Mouse (Mus musculus) limb, embryonic 15.5 days (tissue): ENCODE data around the gene Rab4b. TPM values are rescaled to one million over a fixed set of nuclear protein-coding genes. Genes with fewer than 3 reads are reported as not detected.

Experiments used
- ATAC-seq: fragments of 200-750 bp; cut with Nextera tagmentation; 2 replicates; pipeline ENCODE4 v1.8.0; 2017; ENCODE audit warnings: low read depth, moderate TSS enrichment; ENCODE audit not compliant: insufficient number of reproducible peaks, low FRiP score, low TSS enrichment
- H3K27ac ChIP-seq: fragments of 300-500 bp; sonication (generic); 2 replicates; pipeline ENCODE4 v1.5.1; 2015; ENCODE audit warnings: moderate library complexity, mild to moderate bottlenecking, inconsistent platforms
- H3K27me3 ChIP-seq: fragments of 300-500 bp; sonication (generic); 2 replicates; pipeline ENCODE4 v1.6.1; 2015; ENCODE audit warnings: inconsistent platforms
- H3K36me3 ChIP-seq: fragments of 300-500 bp; sonication (generic); 2 replicates; pipeline ENCODE4 v1.6.1; 2015; ENCODE audit warnings: inconsistent platforms
- H3K4me1 ChIP-seq: fragments of 300-500 bp; sonication (generic); 2 replicates; pipeline ENCODE4 v1.6.1; 2015; ENCODE audit warnings: inconsistent platforms
- H3K4me2 ChIP-seq: fragments of 300-500 bp; sonication (generic); 2 replicates; pipeline ENCODE4 v1.6.1; 2015; ENCODE audit warnings: mild to moderate bottlenecking, inconsistent platforms
- H3K4me3 ChIP-seq: fragments of 300-500 bp; sonication (generic); 2 replicates; pipeline ENCODE4 v1.5.1; 2015; ENCODE audit warnings: mild to moderate bottlenecking, inconsistent platforms
- H3K9ac ChIP-seq: fragments of 300-500 bp; sonication (generic); 2 replicates; pipeline ENCODE4 v1.6.1; 2015; ENCODE audit warnings: inconsistent platforms
- H3K9me3 ChIP-seq: fragments of 300-500 bp; sonication (generic); 2 replicates; pipeline ENCODE4 v1.6.1; 2016; ENCODE audit warnings: inconsistent platforms
- WGBS: fragments of 180-500 bp; shearing (Covaris S2); methylation state at CpG from one replicate; pipeline ENCODE4 v1.1.7; 2015; 5-methylcytosine and 5-hydroxymethylcytosine counted together
- polyA plus RNA-seq: library from polyadenylated mRNA; unstranded; fragments of >200 nt; fragmentation: Nextera tagmentation; extraction: Ambion mirVana; gene quantifications from 2 replicates; pipeline ENCODE4 v1.2.1, GENCODE M21; 2015

The Rab4b gene
- polyA plus RNA-seq: 70.5 and 73.3 TPM in 2 replicates

GRCm38 (mm10) chr7:27178324-27179216, at the start of gene Rab4b:
TSS of gene Rab4b (minus strand) at chr7:27178896.
- Histone ChIP-seq H3K9ac (peak within 1 kb of the TSS; percentile 61), H3K4me3 (peak within 1 kb of the TSS; percentile 84), H3K9me3 (no peaks in the 10 kb centered on the region), H3K27ac (peak within 1 kb of the TSS; percentile 98), H3K4me1 (peaks cover 16% of the 10 kb centered on the region), H3K4me2 (peak within 1 kb of the TSS; percentile 55), H3K36me3 (peaks cover 26% of the 10 kb centered on the region), H3K27me3 (no peaks in the 10 kb centered on the region)
- peak; percentile 97 for ATAC-seq
- WGBS: under 1% methylated on average over 52 of the region's 53 CpGs

- H3K4me1 ChIP-seq: peaks cover 59% of the 10 kb centered on the region
Measured at GRCm38 (mm10) chr7:27228281-27228821, 49.7 kb upstream of the Rab4b start, which contains the start of gene Itpkc. TSS of gene Itpkc (minus strand) at chr7:27228661.

GRCm38 (mm10) chr7:27227676-27228075, 49.0 kb upstream of the Rab4b start:
- ATAC-seq: no peak
- H3K4me1 ChIP-seq: peaks cover 60% of the 10 kb centered on the region
- H3K9ac ChIP-seq: peak overlapping the region; percentile 81
- H3K4me3 ChIP-seq: peak overlapping the region; percentile 96
- H3K27ac ChIP-seq: peak overlapping the region; percentile 94; the same call in 1 of the 2 replicates
- H3K4me2 ChIP-seq: peak overlapping the region; percentile 62
- WGBS: under 1% methylated on average over 10 of the region's 10 CpGs
- no peaks in the 10 kb centered on the region for H3K9me3 ChIP-seq
- no peaks in the 10 kb centered on the region for H3K27me3 ChIP-seq
- no peaks in the 10 kb centered on the region; the same call in 1 of the 2 replicates for H3K36me3 ChIP-seq

More at GRCm38 (mm10) chr7:27228281-27228821, 49.7 kb upstream of the Rab4b start, which contains the start of gene Itpkc:
- Histone ChIP-seq H3K9ac (peak within 1 kb of the TSS; percentile 81), H3K27me3 (no peaks in the 10 kb centered on the region), H3K27ac (peak within 1 kb of the TSS; percentile 94), H3K9me3 (no peaks in the 10 kb centered on the region), H3K36me3 (no peaks in the 10 kb centered on the region), H3K4me3 (peak within 1 kb of the TSS; percentile 96), H3K4me2 (peak within 1 kb of the TSS; percentile 62)
- under 1% methylated on average over 49 of the region's 49 CpGs for WGBS
- ATAC-seq: peak; percentile 82

GRCm38 (mm10) chr7:27227276-27227675, 48.6 kb upstream of the Rab4b start:
- H3K9me3 ChIP-seq: no peaks in the 10 kb centered on the region
- H3K9ac ChIP-seq: peak overlapping the region; percentile 81
- peak overlapping the region; percentile 62 for H3K4me2 ChIP-seq
- no peaks in the 10 kb centered on the region; the same call in 1 of the 2 replicates for H3K36me3 ChIP-seq
- H3K27me3 ChIP-seq: no peaks in the 10 kb centered on the region
- no peak overlapping the region for H3K27ac ChIP-seq
- 30% methylated on average over 9 of the region's 9 CpGs for WGBS
- H3K4me3 ChIP-seq: peak overlapping the region; percentile 96
- ATAC-seq: no peak
- peaks cover 56% of the 10 kb centered on the region for H3K4me1 ChIP-seq

GRCm38 (mm10) chr7:27224877-27225575, 46.3 kb upstream of the Rab4b start:
- no peak for ATAC-seq
- H3K4me1 ChIP-seq: peaks cover 49% of the 10 kb centered on the region
- H3K27me3 ChIP-seq: no peaks in the 10 kb centered on the region
- peaks cover 5% of the 10 kb centered on the region for H3K36me3 ChIP-seq
- WGBS: 52% methylated on average over 11 of the region's 11 CpGs
- peak overlapping the region; percentile 50 for H3K27ac ChIP-seq
- peak overlapping the region; percentile 96 for H3K4me3 ChIP-seq
- H3K4me2 ChIP-seq: peak overlapping the region; percentile 62
- peak overlapping the region; percentile 11; the same call in 1 of the 2 replicates for H3K9ac ChIP-seq
- no peaks in the 10 kb centered on the region for H3K9me3 ChIP-seq

- no peaks in the 10 kb centered on the region for H3K27me3 ChIP-seq
- no peak overlapping the region for H3K9ac ChIP-seq
- H3K36me3 ChIP-seq: peaks cover 27% of the 10 kb centered on the region
- H3K4me1 ChIP-seq: peaks cover 44% of the 10 kb centered on the region
- no peak for ATAC-seq
- 69% methylated on average over 1 of the region's 1 CpGs for WGBS
- no peak overlapping the region for H3K27ac ChIP-seq
- no peaks in the 10 kb centered on the region for H3K9me3 ChIP-seq
- H3K4me3 ChIP-seq: no peak overlapping the region
- H3K4me2 ChIP-seq: no peak overlapping the region
Measured at GRCm38 (mm10) chr7:27222538-27222937, 43.8 kb upstream of the Rab4b start.

DNA sequence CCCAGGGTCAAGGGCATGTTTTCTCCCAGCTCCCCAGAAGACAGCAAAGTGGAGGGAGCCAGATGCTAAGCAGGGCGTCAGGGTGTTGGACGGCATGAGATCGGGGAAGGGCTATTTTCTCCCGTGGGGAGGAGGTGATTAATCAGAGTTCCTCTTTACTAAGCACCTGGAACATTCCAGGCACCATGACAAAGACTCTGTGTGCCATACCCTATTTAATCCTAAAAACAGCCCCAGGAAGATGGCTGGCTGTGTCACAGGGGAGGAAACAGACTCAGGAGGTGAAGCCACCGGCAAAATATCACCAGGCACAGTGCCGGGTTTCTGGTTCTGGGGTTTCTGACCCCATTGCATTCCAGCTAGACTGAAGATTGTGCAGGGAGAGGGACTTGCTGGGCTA, 43.2 kb upstream of the Rab4b start:
- no peak for ATAC-seq
- Histone ChIP-seq H3K4me2 (no peak overlapping the region), H3K27ac (no peak overlapping the region), H3K9me3 (no peaks in the 10 kb centered on the region), H3K4me3 (no peak overlapping the region), H3K9ac (no peak overlapping the region), H3K27me3 (no peaks in the 10 kb centered on the region), H3K4me1 (peaks cover 38% of the 10 kb centered on the region), H3K36me3 (peaks cover 32% of the 10 kb centered on the region)
- 67% methylated on average over 6 of the region's 6 CpGs for whole genome bisulfite sequencing

GRCm38 (mm10) chr7:27219937-27220336, 41.2 kb upstream of the Rab4b start:
- no peak overlapping the region for H3K4me3 ChIP-seq
- H3K4me1 ChIP-seq: peaks cover 18% of the 10 kb centered on the region
- 76% methylated on average over 11 of the region's 11 CpGs for WGBS
- no peak overlapping the region for H3K4me2 ChIP-seq
- peaks cover 50% of the 10 kb centered on the region for H3K36me3 ChIP-seq
- no peaks in the 10 kb centered on the region for H3K9me3 ChIP-seq
- H3K27ac ChIP-seq: no peak overlapping the region
- H3K9ac ChIP-seq: no peak overlapping the region
- ATAC-seq: no peak
- no peaks in the 10 kb centered on the region for H3K27me3 ChIP-seq

DNA sequence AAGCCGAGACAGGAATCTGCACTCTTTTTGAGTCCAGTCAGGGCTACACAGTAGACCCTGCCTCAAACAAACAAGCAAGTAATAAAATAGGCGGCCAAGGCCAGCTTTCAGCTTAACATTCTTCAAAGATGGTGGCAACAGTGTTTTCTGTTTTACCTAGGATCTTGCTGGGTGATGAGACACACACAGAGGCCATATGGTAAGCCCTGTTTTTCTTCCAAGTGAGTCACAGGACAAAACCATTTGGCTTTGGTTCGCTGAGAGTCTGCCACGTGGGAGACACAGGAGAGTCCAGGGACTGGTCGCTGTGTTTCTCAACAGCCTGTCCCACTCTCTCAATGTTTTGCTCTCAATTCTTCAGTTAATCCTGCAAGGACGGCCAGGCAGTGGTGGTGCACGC, 39.9 kb upstream of the Rab4b start:
- H3K36me3 ChIP-seq: peaks cover 60% of the 10 kb centered on the region
- no peaks in the 10 kb centered on the region for H3K9me3 ChIP-seq
- H3K27ac ChIP-seq: no peak overlapping the region
- 81% methylated on average over 7 of the region's 7 CpGs for WGBS
- H3K27me3 ChIP-seq: no peaks in the 10 kb centered on the region
- 0 out of 2 replicates have a peak, but pooled peaks cover 5% of the 10 kb centered on the region for H3K4me1 ChIP-seq
- no peak overlapping the region for H3K4me3 ChIP-seq
- ATAC-seq: no peak
- H3K4me2 ChIP-seq: no peak overlapping the region
- H3K9ac ChIP-seq: no peak overlapping the region

DNA sequence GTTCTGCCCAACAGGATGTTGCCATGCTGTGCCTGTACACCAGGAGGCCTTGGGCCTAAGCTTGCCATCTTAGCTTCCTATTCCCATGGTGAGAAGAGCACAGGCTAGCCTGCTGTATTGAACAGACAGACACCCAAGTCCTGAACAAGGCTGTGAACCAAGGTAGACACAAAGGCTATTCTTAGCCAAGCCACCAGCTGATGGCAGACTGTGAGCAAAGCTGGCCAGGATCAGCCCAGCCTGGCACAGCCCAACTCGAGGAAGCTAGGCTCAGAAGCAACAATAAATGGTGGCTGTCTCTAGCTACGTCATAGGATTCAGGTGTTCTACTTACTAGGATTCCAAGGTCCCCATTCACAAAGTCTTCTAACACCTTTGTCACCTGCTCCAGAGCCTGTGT, 33.9 kb upstream of the Rab4b start:
- 86% methylated on average over 2 of the region's 2 CpGs for WGBS
- no peak overlapping the region for H3K27ac ChIP-seq
- H3K36me3 ChIP-seq: peaks cover 85% of the 10 kb centered on the region

DNA sequence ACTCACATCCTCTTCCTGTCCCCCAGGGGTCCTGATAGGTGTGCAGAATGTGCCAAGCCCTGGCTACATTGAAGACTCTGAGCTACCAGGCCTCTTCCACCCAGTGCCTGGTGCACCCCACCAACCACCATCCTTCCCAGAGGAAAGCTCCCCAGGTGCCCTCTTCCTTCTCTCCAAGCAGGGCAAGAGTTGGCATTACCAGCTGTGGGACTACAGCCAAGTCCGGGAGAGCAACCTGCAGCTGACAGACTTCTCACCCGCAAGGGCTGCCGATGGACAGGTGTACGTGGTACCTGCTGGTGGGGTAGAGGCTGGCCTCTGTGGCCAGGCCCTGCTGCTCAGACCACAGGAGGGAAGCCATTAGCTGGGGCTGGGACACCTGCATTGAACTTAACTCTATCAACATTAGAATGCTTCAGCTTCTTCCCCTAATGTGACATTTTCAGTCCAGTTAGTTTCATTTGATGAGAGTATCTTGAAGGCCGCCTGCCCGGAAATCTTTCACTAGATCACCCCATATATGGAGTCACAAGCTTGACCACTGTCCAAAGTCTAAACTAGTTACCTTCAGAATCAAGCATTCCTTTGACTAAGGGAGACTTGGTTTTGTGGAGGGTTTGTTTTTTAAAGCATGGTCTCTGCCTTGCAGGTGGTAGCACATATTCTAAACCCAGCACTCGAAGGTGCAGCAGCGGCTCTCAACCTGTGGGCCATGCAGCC, 25.2 kb upstream of the Rab4b start:
- Histone ChIP-seq H3K27me3 (no peaks in the 10 kb centered on the region), H3K4me1 (no peaks in the 10 kb centered on the region), H3K36me3 (peaks cover 57% of the 10 kb centered on the region), H3K4me3 (no peak overlapping the region), H3K9me3 (no peaks in the 10 kb centered on the region), H3K27ac (no peak overlapping the region), H3K4me2 (no peak overlapping the region), H3K9ac (no peak overlapping the region)
- no peak for ATAC-seq
- WGBS: 92% methylated on average over 8 of the region's 8 CpGs

More for the DNA sequence above, 33.9 kb upstream of the Rab4b start:
- Histone ChIP-seq H3K9ac (no peak overlapping the region), H3K9me3 (no peaks in the 10 kb centered on the region), H3K4me3 (no peak overlapping the region), H3K27me3 (no peaks in the 10 kb centered on the region), H3K4me1 (no peaks in the 10 kb centered on the region), H3K4me2 (no peak overlapping the region)
- no peak for ATAC-seq
